ENCODE assay signal across 16 mouse cellular contexts in genomic region chr8:122735110-122735509, GRCm38 (mm10). TPM values are rescaled to one million over a fixed set of nuclear protein-coding genes. Genes with fewer than 3 reads are reported as not detected.
DNase-seq lines count a peak whose midpoint lies in the region; ATAC-seq and TF ChIP-seq lines count a peak whose summit lies in the region.
"Had no signal": no experiment of that assay in that cellular context is flagged by ENCODE, and none has a peak within 500 bp of the region (broad histone marks: within the 10 kb centered on the region; RNA-seq: fewer than 3 reads in every experiment).

No protein-coding gene starts in this region.

- WGBS in hindbrain, embryonic 10.5 days = 54% methylated on average over 3 of the region's 3 CpGs
- 49% methylated on average over 3 of the region's 3 CpGs for WGBS in hindbrain, embryonic 12.5 days
- 58% methylated on average over 3 of the region's 3 CpGs for WGBS in forebrain, embryonic 14.5 days
- 52% methylated on average over 3 of the region's 3 CpGs for WGBS in forebrain, postnatal 0 days
- WGBS in midbrain, embryonic 13.5 days = 55% methylated on average over 3 of the region's 3 CpGs

- no peaks in the 10 kb centered on the region for H3K9me3 ChIP-seq in hindbrain, embryonic 10.5 days
- H3K9me3 ChIP-seq in hindbrain, embryonic 12.5 days (replicated peaks) = no peaks in the 10 kb centered on the region
- no peaks in the 10 kb centered on the region for H3K9me3 ChIP-seq in forebrain, embryonic 14.5 days (replicated peaks; ENCODE audit: control insufficient read depth, low read length)
- H3K9me3 ChIP-seq in forebrain, postnatal 0 days (ENCODE audit: low read length) = no peaks in the 10 kb centered on the region
- H3K9me3 ChIP-seq in midbrain, embryonic 13.5 days = no peaks in the 10 kb centered on the region
- H3K9me3 ChIP-seq: embryonic facial prominence, embryonic 15.5 days had no signal

- 0 out of 2 replicates have a peak overlapping the region, but pooled peaks have one; percentile 35 for H3K27ac ChIP-seq in hindbrain, embryonic 10.5 days
- H3K27ac ChIP-seq in hindbrain, embryonic 12.5 days = no peak overlapping the region
- peak overlapping the region; percentile 61; the same call in 1 of the 2 replicates for H3K27ac ChIP-seq in forebrain, embryonic 14.5 days (ENCODE audit: low read depth, low read length)
- peak overlapping the region; percentile 57 for H3K27ac ChIP-seq in forebrain, postnatal 0 days (ENCODE audit: low read depth, low read length)
- peak overlapping the region; percentile 70 for H3K27ac ChIP-seq in midbrain, embryonic 13.5 days
- H3K27ac ChIP-seq: embryonic facial prominence, embryonic 15.5 days; kidney, postnatal 0 days had no signal

- no peak for ATAC-seq in hindbrain, embryonic 12.5 days (ENCODE audit: low FRiP score)
- no peak for ATAC-seq in forebrain, embryonic 14.5 days
- ATAC-seq in forebrain, postnatal 0 days = no peak
- ATAC-seq in midbrain, embryonic 13.5 days = no peak
- ATAC-seq: Patski had no signal

- no peak overlapping the region for H3K4me3 ChIP-seq in hindbrain, embryonic 10.5 days
- no peak overlapping the region for H3K4me3 ChIP-seq in hindbrain, embryonic 12.5 days
- no peak overlapping the region for H3K4me3 ChIP-seq in forebrain, embryonic 14.5 days (ENCODE audit: low read depth, low read length)
- H3K4me3 ChIP-seq in forebrain, postnatal 0 days (ENCODE audit: low read depth, low read length) = no peak overlapping the region
- H3K4me3 ChIP-seq in midbrain, embryonic 13.5 days (replicated peaks) = no peak overlapping the region
- H3K4me3 ChIP-seq: embryonic facial prominence, embryonic 15.5 days had no signal

- H3K27me3 ChIP-seq in hindbrain, embryonic 10.5 days (ENCODE audit: insufficient read depth, poor library complexity, severe bottlenecking) = peaks cover 20% of the 10 kb centered on the region
- peaks cover 15% of the 10 kb centered on the region; the same call in 1 of the 2 replicates for H3K27me3 ChIP-seq in hindbrain, embryonic 12.5 days
- no peaks in the 10 kb centered on the region for H3K27me3 ChIP-seq in forebrain, embryonic 14.5 days (replicated peaks; ENCODE audit: control insufficient read depth, insufficient read depth, low read length)
- no peaks in the 10 kb centered on the region for H3K27me3 ChIP-seq in forebrain, postnatal 0 days (ENCODE audit: insufficient read depth, low read length)
- H3K27me3 ChIP-seq in midbrain, embryonic 13.5 days = peaks cover 3% of the 10 kb centered on the region
- H3K27me3 ChIP-seq: CH12.LX had no signal

- peaks cover 47% of the 10 kb centered on the region for H3K4me1 ChIP-seq in hindbrain, embryonic 10.5 days (replicated peaks)
- H3K4me1 ChIP-seq in hindbrain, embryonic 12.5 days = peaks cover 49% of the 10 kb centered on the region
- H3K4me1 ChIP-seq in forebrain, embryonic 14.5 days (ENCODE audit: control insufficient read depth, insufficient read depth, low read length) = peaks cover 47% of the 10 kb centered on the region
- peaks cover 19% of the 10 kb centered on the region; the same call in 1 of the 2 replicates for H3K4me1 ChIP-seq in forebrain, postnatal 0 days (ENCODE audit: insufficient read depth)
- H3K4me1 ChIP-seq in midbrain, embryonic 13.5 days (replicated peaks) = peaks cover 57% of the 10 kb centered on the region

- H3K36me3 ChIP-seq in hindbrain, embryonic 10.5 days = no peaks in the 10 kb centered on the region
- H3K36me3 ChIP-seq in hindbrain, embryonic 12.5 days = no peaks in the 10 kb centered on the region
- H3K36me3 ChIP-seq in forebrain, embryonic 14.5 days (ENCODE audit: control insufficient read depth, insufficient read depth, low read length) = no peaks in the 10 kb centered on the region
- H3K36me3 ChIP-seq in forebrain, postnatal 0 days (ENCODE audit: insufficient read depth) = no peaks in the 10 kb centered on the region
- no peaks in the 10 kb centered on the region for H3K36me3 ChIP-seq in midbrain, embryonic 13.5 days
- H3K36me3 ChIP-seq: embryonic facial prominence, embryonic 15.5 days had no signal

- H3K9ac ChIP-seq in hindbrain, embryonic 12.5 days = no peak overlapping the region
- no peak overlapping the region for H3K9ac ChIP-seq in forebrain, embryonic 14.5 days (ENCODE audit: low read length)
- no peak overlapping the region for H3K9ac ChIP-seq in forebrain, postnatal 0 days
- no peak overlapping the region for H3K9ac ChIP-seq in midbrain, embryonic 13.5 days (replicated peaks)
- H3K9ac ChIP-seq: embryonic facial prominence, embryonic 15.5 days had no signal

- DNase-seq in hindbrain, embryonic 10.5 days (ENCODE audit: low spot score) = no peak
- DNase-seq in forebrain, embryonic 14.5 days (ENCODE audit: low spot score) = no peak
- no peak for DNase-seq in forebrain, postnatal 0 days
- DNase-seq in T-cell, adult 2 months (ENCODE audit: low spot score) = no peak
- no peak for DNase-seq in adrenal gland, postnatal 14 days
- DNase-seq: cerebellum, adult 18-20 months; layer of hippocampus, adult 9-11 months; lung, postnatal 36 days; right cerebral cortex, postnatal 4 days; thymus, adult 2 months had no signal

- no peak for TF ChIP-seq CTCF in forebrain, postnatal 0 days (IDR thresholded peaks at IDR 0.05; ENCODE audit: low read depth)

- H3K4me2 ChIP-seq in hindbrain, embryonic 12.5 days (replicated peaks) = no peak overlapping the region
- no peak overlapping the region for H3K4me2 ChIP-seq in forebrain, embryonic 14.5 days (ENCODE audit: low read length)
- H3K4me2 ChIP-seq in forebrain, postnatal 0 days (ENCODE audit: low read depth) = no peak overlapping the region
- H3K4me2 ChIP-seq in midbrain, embryonic 13.5 days (replicated peaks) = no peak overlapping the region
- H3K4me2 ChIP-seq: embryonic facial prominence, embryonic 15.5 days had no signal

RNA-seq across cellular contexts. Expression of gene Cbfa2t3, which starts 36.2 kb away (rescaled TPM):
- polyA plus RNA-seq in hindbrain, embryonic 10.5 days (2016; fragmentation: Nextera tagmentation; extraction: Ambion mirVana) = 2.2 and 5.4 TPM in 2 replicates
- 17.1 and 17.3 TPM in 2 replicates for polyA plus RNA-seq in hindbrain, embryonic 12.5 days (2016; fragmentation: Nextera tagmentation; extraction: Ambion mirVana)
- 10.4 and 11.5 TPM in 2 replicates for polyA plus RNA-seq in forebrain, embryonic 14.5 days (2014; fragmentation: Nextera tagmentation; extraction: Ambion mirVana)
- total RNA-seq in forebrain, postnatal 0 days (2014; rRNA removed) = 4.5 and 5.6 TPM in 2 replicates
- 4.9 and 9.5 TPM in 2 replicates for polyA plus RNA-seq in forebrain, postnatal 0 days (2015; fragmentation: Nextera tagmentation; extraction: Ambion mirVana)
- 20.2 and 20.9 TPM in 2 replicates for polyA plus RNA-seq in midbrain, embryonic 13.5 days (2015; fragmentation: Nextera tagmentation; extraction: Ambion mirVana)
- 13.6 and 14.9 TPM in 2 replicates for total RNA-seq in adrenal gland, postnatal 14 days (2021)

RNA-seq across cellular contexts. Expression of gene Acsf3, which starts 40.2 kb away (rescaled TPM):
- polyA plus RNA-seq in hindbrain, embryonic 10.5 days (2016; fragmentation: Nextera tagmentation; extraction: Ambion mirVana) = 16.5 and 18.0 TPM in 2 replicates
- 15.1 and 17.6 TPM in 2 replicates for polyA plus RNA-seq in hindbrain, embryonic 12.5 days (2016; fragmentation: Nextera tagmentation; extraction: Ambion mirVana)
- polyA plus RNA-seq in forebrain, embryonic 14.5 days (2014; fragmentation: Nextera tagmentation; extraction: Ambion mirVana) = 13.7 and 15.8 TPM in 2 replicates
- 18.5 and 25.6 TPM in 2 replicates for total RNA-seq in forebrain, postnatal 0 days (2014; rRNA removed)
- polyA plus RNA-seq in forebrain, postnatal 0 days (2015; fragmentation: Nextera tagmentation; extraction: Ambion mirVana) = 13.2 and 16.9 TPM in 2 replicates
- 17.9 and 18.7 TPM in 2 replicates for polyA plus RNA-seq in midbrain, embryonic 13.5 days (2015; fragmentation: Nextera tagmentation; extraction: Ambion mirVana)
- total RNA-seq in adrenal gland, postnatal 14 days (2021) = 48.0 and 50.6 TPM in 2 replicates
